In the genomic region with DNA sequence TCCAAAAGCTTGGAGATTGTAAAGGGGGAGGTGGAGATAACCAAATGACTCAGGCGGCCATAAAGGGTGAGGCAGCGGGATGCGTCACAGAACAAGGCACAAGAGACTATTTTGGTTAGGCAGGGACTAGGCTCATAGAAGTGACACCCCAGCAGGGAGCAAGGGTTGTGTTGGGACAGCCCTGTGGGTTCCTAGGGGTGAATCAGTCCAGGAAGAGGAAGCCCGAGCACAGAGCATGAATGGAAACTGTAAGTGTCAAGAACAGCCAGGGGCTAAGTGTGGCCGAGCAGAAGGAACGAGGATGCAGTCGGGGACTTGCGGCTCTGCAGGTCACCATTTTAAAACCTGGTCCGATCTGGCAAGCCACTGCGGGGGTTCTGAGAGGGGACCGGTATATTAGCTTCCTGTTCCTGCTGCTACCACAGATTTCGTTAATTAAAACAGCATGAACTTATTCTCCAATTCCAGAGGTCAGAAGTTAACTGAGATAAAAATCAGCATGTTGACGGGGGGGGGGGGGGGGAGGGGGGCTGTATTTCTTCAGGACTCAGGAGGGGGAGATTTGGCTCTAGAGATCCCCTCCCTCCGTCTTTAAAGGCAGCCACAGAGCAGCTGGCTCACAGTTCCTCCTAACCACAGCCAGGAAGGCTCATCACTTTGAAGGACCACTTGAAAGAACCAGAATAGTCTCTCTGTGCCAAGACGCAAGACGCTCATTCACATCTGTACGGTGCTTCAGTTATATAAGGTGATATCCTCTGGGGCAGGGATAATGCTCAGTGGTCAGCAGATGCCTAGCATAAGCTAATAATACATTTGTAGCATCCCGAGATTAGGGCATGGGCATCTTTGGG, we compare ENCODE assay signal across 8 mouse cellular contexts. TPM values are rescaled to one million over a fixed set of nuclear protein-coding genes. Genes with fewer than 3 reads are reported as not detected.
A peak's percentile ranks its signal among the peaks of the same experiment; 100 is the strongest.
DNase-seq lines count a peak whose midpoint lies in the region; ATAC-seq lines count a peak whose summit lies in the region.

No protein-coding gene starts in this region.

- no peak for ATAC-seq in hindbrain, embryonic 14.5 days (ENCODE audit: low FRiP score)
- no peak for ATAC-seq in embryonic facial prominence, embryonic 13.5 days (ENCODE audit: insufficient number of reproducible peaks, insufficient read depth, low FRiP score, low TSS enrichment, low read depth)
- ATAC-seq in limb, embryonic 13.5 days (ENCODE audit: low FRiP score, low read depth) = peak; percentile 36; the same call in 1 of the 2 replicates
- ATAC-seq in neural tube, embryonic 13.5 days (ENCODE audit: low read depth) = peak; percentile 67

- H3K36me3 ChIP-seq in hindbrain, embryonic 10.5 days = no peaks in the 10 kb centered on the region
- H3K36me3 ChIP-seq in hindbrain, embryonic 14.5 days (replicated peaks; ENCODE audit: control insufficient read depth, insufficient read depth) = no peaks in the 10 kb centered on the region
- H3K36me3 ChIP-seq in embryonic facial prominence, embryonic 13.5 days = no peaks in the 10 kb centered on the region
- H3K36me3 ChIP-seq in limb, embryonic 13.5 days = no peaks in the 10 kb centered on the region
- no peaks in the 10 kb centered on the region for H3K36me3 ChIP-seq in neural tube, embryonic 13.5 days

- H3K4me2 ChIP-seq in hindbrain, embryonic 14.5 days (replicated peaks) = no peak overlapping the region
- peak overlapping the region; percentile 46 for H3K4me2 ChIP-seq in embryonic facial prominence, embryonic 13.5 days
- peak overlapping the region; percentile 50 for H3K4me2 ChIP-seq in limb, embryonic 13.5 days (replicated peaks)
- H3K4me2 ChIP-seq in neural tube, embryonic 13.5 days = peak overlapping the region; percentile 33

- 36% methylated on average over 18 of the region's 18 CpGs for WGBS in hindbrain, embryonic 10.5 days
- 29% methylated on average over 18 of the region's 18 CpGs for WGBS in hindbrain, embryonic 14.5 days
- 16% methylated on average over 17 of the region's 18 CpGs for WGBS in embryonic facial prominence, embryonic 13.5 days
- 12% methylated on average over 17 of the region's 18 CpGs for WGBS in limb, embryonic 13.5 days
- 15% methylated on average over 18 of the region's 18 CpGs for WGBS in neural tube, embryonic 13.5 days

- H3K27ac ChIP-seq in hindbrain, embryonic 10.5 days = no peak overlapping the region
- no peak overlapping the region for H3K27ac ChIP-seq in hindbrain, embryonic 14.5 days
- H3K27ac ChIP-seq in embryonic facial prominence, embryonic 13.5 days = no peak overlapping the region
- H3K27ac ChIP-seq in limb, embryonic 13.5 days = no peak overlapping the region
- H3K27ac ChIP-seq in neural tube, embryonic 13.5 days (replicated peaks) = 0 out of 2 replicates have a peak overlapping the region, but pooled peaks have one; percentile 9

- H3K4me3 ChIP-seq in hindbrain, embryonic 10.5 days = peak overlapping the region; percentile 16; the same call in 1 of the 2 replicates
- no peak overlapping the region for H3K4me3 ChIP-seq in hindbrain, embryonic 14.5 days (replicated peaks; ENCODE audit: low read length)
- H3K4me3 ChIP-seq in embryonic facial prominence, embryonic 13.5 days = no peak overlapping the region
- peak overlapping the region; percentile 20 for H3K4me3 ChIP-seq in limb, embryonic 13.5 days
- no peak overlapping the region for H3K4me3 ChIP-seq in neural tube, embryonic 13.5 days

- peak; percentile 28 for DNase-seq in hindbrain, embryonic 10.5 days (ENCODE audit: low spot score)
- no peak for DNase-seq in hindbrain, embryonic 14.5 days (ENCODE audit: low spot score)
- DNase-seq in ES-CJ7 (ENCODE audit: low read depth, low spot score) = peak; percentile 48
- no peak for DNase-seq in cerebellum, postnatal 36 days
- DNase-seq in cerebellum, postnatal 4 days (ENCODE audit: low spot score in 2 of 2) = no peak

- H3K4me1 ChIP-seq in hindbrain, embryonic 10.5 days (replicated peaks) = peaks cover 38% of the 10 kb centered on the region
- H3K4me1 ChIP-seq in hindbrain, embryonic 14.5 days (replicated peaks; ENCODE audit: control insufficient read depth, insufficient read depth, low read length) = peaks cover 9% of the 10 kb centered on the region; the same call in 1 of the 2 replicates
- peaks cover 34% of the 10 kb centered on the region for H3K4me1 ChIP-seq in embryonic facial prominence, embryonic 13.5 days
- H3K4me1 ChIP-seq in limb, embryonic 13.5 days = peaks cover 33% of the 10 kb centered on the region
- peaks cover 20% of the 10 kb centered on the region for H3K4me1 ChIP-seq in neural tube, embryonic 13.5 days (replicated peaks)

- H3K9ac ChIP-seq in hindbrain, embryonic 14.5 days = no peak overlapping the region
- peak overlapping the region; percentile 36; the same call in 1 of the 2 replicates for H3K9ac ChIP-seq in embryonic facial prominence, embryonic 13.5 days
- no peak overlapping the region for H3K9ac ChIP-seq in limb, embryonic 13.5 days
- H3K9ac ChIP-seq in neural tube, embryonic 13.5 days = no peak overlapping the region

- H3K27me3 ChIP-seq in hindbrain, embryonic 10.5 days (ENCODE audit: insufficient read depth, poor library complexity, severe bottlenecking) = 0 out of 2 replicates have a peak, but pooled peaks cover 9% of the 10 kb centered on the region
- H3K27me3 ChIP-seq in hindbrain, embryonic 14.5 days (ENCODE audit: control insufficient read depth, insufficient read depth, low read length) = no peaks in the 10 kb centered on the region
- no peaks in the 10 kb centered on the region for H3K27me3 ChIP-seq in embryonic facial prominence, embryonic 13.5 days
- H3K27me3 ChIP-seq in limb, embryonic 13.5 days = peaks cover 8% of the 10 kb centered on the region; the same call in 1 of the 2 replicates
- H3K27me3 ChIP-seq in neural tube, embryonic 13.5 days = 0 out of 2 replicates have a peak, but pooled peaks cover 4% of the 10 kb centered on the region

- H3K9me3 ChIP-seq in hindbrain, embryonic 10.5 days = no peaks in the 10 kb centered on the region
- no peaks in the 10 kb centered on the region for H3K9me3 ChIP-seq in hindbrain, embryonic 14.5 days (ENCODE audit: control insufficient read depth, low read length)
- no peaks in the 10 kb centered on the region for H3K9me3 ChIP-seq in embryonic facial prominence, embryonic 13.5 days
- H3K9me3 ChIP-seq in limb, embryonic 13.5 days = no peaks in the 10 kb centered on the region
- 0 out of 2 replicates have a peak, but pooled peaks cover under 1% of the 10 kb centered on the region for H3K9me3 ChIP-seq in neural tube, embryonic 13.5 days

RNA-seq across cellular contexts. Expression of gene Acap2, which starts 34.6 kb away (rescaled TPM):
- polyA plus RNA-seq in hindbrain, embryonic 10.5 days (2016; fragmentation: Nextera tagmentation; extraction: Ambion mirVana) = 16.8 and 20.1 TPM in 2 replicates
- 15.8 TPM in 2 replicates for polyA plus RNA-seq in hindbrain, embryonic 14.5 days (2014; fragmentation: Nextera tagmentation; extraction: Ambion mirVana)
- 22.6 and 25.1 TPM in 2 replicates for polyA plus RNA-seq in embryonic facial prominence, embryonic 13.5 days (2015; fragmentation: Nextera tagmentation; extraction: Ambion mirVana)
- 18.6 and 20.9 TPM in 2 replicates for polyA plus RNA-seq in limb, embryonic 13.5 days (2015; fragmentation: Nextera tagmentation; extraction: Ambion mirVana)
- 12.1 and 14.6 TPM in 2 replicates for polyA plus RNA-seq in neural tube, embryonic 13.5 days (2015; fragmentation: Nextera tagmentation; extraction: Ambion mirVana)

RNA-seq across cellular contexts. Expression of gene Ppp1r2, which starts 39.4 kb away (rescaled TPM):
- polyA plus RNA-seq in hindbrain, embryonic 10.5 days (2016; fragmentation: Nextera tagmentation; extraction: Ambion mirVana) = 99.2 and 99.9 TPM in 2 replicates
- polyA plus RNA-seq in hindbrain, embryonic 14.5 days (2014; fragmentation: Nextera tagmentation; extraction: Ambion mirVana) = 103 and 107 TPM in 2 replicates
- polyA plus RNA-seq in embryonic facial prominence, embryonic 13.5 days (2015; fragmentation: Nextera tagmentation; extraction: Ambion mirVana) = 77.5 and 90.8 TPM in 2 replicates
- 67.3 and 73.6 TPM in 2 replicates for polyA plus RNA-seq in limb, embryonic 13.5 days (2015; fragmentation: Nextera tagmentation; extraction: Ambion mirVana)
- polyA plus RNA-seq in neural tube, embryonic 13.5 days (2015; fragmentation: Nextera tagmentation; extraction: Ambion mirVana) = 201 and 208 TPM in 2 replicates

Comparison
In these comparisons a context has a peak if more than half of its experiments do, and no peak if none do; other contexts are left out.
1. DNase-seq: peak in hindbrain, embryonic 10.5 days (single experiment) and ES-CJ7 (single experiment); none in hindbrain, embryonic 14.5 days (single experiment), cerebellum, postnatal 36 days (0 of 2) and cerebellum, postnatal 4 days (0 of 2).
2. H3K4me3 ChIP-seq: peak in hindbrain, embryonic 10.5 days (single experiment) and limb, embryonic 13.5 days (single experiment); none in hindbrain, embryonic 14.5 days (single experiment), embryonic facial prominence, embryonic 13.5 days (single experiment) and neural tube, embryonic 13.5 days (single experiment).
3. ATAC-seq: peak in limb, embryonic 13.5 days (single experiment) and neural tube, embryonic 13.5 days (single experiment); none in hindbrain, embryonic 14.5 days (single experiment) and embryonic facial prominence, embryonic 13.5 days (single experiment).